Mouse (Mus musculus): ENCODE measurements around the gene Olfr1145.

GRCm38 (mm10) chr2:87855562-87855961 is 45.9 kb downstream of the Olfr1145 start, which contains the start of gene Olfr1151:
- no peak for TF ChIP-seq CTCF (IDR thresholded peaks at IDR 0.05; ENCODE audit: control insufficient read depth, insufficient read depth, insufficient read length)
- no peak for TF ChIP-seq FOSL1 (IDR thresholded peaks at IDR 0.05; ENCODE audit: insufficient read depth, low read length, poor library complexity, severe bottlenecking)
- no peak for TF ChIP-seq MYOD1 (IDR thresholded peaks at IDR 0.05; ENCODE audit: control insufficient read depth, insufficient read length, low read depth)
